Mouse (Mus musculus): ENCODE data around the gene Gm10318. TPM values are rescaled to one million over a fixed set of nuclear protein-coding genes. Genes with fewer than 3 reads are reported as not detected.

The Gm10318 gene
- total RNA-seq (2022) = not detected

DNA sequence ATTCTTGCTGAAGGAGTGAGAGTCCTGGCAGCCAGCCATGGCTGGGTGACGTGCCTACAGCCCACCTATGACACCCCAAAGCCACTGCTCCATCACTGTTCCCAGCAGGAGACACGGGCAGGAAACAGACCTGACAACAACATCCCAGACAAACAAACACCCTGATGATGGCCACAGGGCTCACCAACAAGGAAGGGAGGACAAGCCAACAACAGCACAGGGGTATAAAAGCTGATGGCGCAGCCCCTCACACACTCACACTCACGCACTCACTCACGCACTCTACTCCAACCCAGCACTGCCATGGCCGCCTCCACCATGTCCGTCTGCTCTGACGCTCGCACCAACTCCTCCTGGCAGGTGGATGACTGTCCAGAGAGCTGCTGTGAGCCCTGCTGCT lies at the start of gene Gm10318:
TSS of gene Gm10318 (plus strand) at position 301 of the 400 bp plus-strand sequence.
- DNase-seq (ENCODE audit: low spot score in 2 of 2) = no peak

DNA sequence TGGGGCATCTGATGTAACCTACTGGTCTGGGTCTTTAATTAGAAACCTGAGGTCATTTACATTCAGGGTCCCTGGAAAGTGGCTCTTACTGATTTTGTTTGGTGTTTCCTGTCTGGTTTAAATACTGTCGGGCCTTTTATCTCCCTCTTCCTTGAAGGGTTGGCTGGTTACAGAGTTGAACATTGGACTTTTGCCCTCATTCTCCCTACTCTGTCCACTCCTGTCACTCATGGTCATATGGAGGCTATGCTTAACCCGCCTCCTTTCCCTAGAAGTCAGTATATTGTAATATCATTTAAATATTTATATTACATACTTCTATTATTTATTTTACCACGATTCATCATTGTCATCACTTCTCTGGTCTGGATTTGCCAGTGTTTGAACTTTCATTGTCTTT lies 48.6 kb upstream of the Gm10318 start:
- DNase-seq (ENCODE audit: low spot score in 2 of 2) = no peak

DNA sequence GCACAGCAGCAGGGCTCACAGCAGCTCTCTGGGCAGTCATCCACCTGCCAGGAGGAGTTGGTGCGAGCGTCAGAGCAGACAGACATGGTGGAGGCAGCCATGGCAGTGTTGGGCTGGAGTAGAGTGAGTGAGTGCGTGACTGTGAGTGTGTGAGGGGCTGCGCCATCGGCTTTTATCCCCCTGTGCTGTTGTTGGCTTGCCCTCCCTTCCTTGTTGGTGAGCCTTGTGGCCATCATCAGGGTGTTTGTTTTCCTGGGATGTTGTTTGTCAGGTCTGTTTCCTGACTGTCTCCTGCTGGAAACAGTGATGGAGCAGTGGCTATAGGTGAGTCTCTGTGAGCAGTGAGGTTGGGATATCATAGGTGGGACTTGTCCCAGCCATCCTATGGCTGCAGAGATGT lies 40.9 kb upstream of the Gm10318 start, which contains the start of gene Gm9507:
TSS of gene Gm9507 (minus strand) at position 101 of the 400 bp plus-strand sequence.
- DNase-seq (ENCODE audit: low spot score in 2 of 2) = no peak

DNA sequence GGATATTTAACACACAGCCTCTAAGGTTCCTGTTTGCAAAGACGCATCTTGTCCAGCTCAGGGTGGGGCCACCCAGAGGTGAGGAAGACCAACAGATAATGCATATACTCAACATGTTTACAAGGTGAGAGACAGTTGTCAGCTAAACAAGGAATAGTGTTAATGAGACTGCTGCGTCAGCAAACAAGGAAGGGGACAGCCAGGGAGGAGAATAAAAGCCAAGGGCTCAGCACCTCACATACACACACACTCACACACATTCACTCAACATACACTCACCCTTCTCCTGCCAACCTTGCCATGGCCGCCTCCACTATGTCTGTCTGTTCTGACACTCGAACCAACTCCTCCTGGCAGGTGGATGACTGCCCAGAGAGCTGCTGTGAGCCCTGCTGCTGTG lies 38.3 kb upstream of the Gm10318 start, which contains the start of gene Gm2696:
TSS of gene Gm2696 (plus strand) at position 301 of the 400 bp plus-strand sequence.
- DNase-seq (ENCODE audit: low spot score in 2 of 2) = no peak

DNA sequence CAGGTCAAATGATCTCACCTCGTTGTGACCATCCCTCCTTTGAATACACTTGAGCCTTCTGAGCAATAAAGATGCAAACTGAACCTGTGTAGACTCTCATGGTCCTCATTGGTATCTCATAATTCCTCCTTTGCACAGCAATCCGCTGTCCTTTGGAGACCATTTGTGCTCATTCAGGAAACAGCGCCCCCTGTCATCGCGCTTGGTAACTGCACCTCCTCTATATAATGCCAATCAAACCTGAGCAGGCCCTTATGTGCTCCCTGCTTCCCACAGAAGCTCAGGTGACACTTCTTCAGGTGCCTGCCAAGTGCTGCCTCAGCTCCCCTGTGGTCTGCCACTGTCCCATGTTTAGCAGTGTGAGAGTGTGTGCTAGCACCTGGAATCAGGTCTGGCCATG lies 37.1 kb upstream of the Gm10318 start:
- no peak for DNase-seq (ENCODE audit: low spot score in 2 of 2)

DNA sequence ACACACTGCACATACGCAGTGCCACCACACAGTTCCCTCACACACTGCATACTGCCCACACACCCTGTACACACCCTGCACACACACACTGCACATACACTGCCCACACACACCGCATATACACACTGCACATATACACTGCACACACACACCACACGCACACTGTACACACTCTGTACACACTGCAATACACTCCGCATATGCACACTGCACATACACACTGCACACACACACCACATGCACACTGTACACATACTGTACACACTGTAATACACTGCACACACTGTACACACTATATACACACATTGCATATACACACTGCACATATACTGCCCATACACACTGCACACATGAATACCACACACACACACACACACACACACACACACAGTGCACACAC lies 34.1 kb upstream of the Gm10318 start:
- DNase-seq (ENCODE audit: low spot score in 2 of 2) = no peak

DNA sequence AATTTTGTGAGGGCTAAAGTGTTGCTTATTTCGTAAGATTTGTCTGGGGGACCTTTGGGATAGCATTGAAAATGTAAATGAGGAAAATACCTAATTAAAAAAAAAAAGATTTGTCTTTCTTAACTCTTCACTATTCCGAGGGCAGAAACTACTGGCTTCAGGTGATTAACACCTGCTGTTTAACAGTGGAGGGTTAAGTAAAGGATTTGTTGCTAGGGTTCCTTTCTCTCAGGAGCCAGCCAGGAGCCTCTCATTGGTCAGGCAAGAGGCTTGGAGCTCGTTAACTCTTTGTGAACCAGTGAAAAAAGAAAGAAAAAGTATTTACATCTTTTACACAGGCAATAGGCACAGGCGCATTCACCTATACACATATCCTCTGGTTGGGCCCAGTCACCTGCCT lies 33.5 kb upstream of the Gm10318 start:
- DNase-seq (ENCODE audit: low spot score in 2 of 2) = no peak

DNA sequence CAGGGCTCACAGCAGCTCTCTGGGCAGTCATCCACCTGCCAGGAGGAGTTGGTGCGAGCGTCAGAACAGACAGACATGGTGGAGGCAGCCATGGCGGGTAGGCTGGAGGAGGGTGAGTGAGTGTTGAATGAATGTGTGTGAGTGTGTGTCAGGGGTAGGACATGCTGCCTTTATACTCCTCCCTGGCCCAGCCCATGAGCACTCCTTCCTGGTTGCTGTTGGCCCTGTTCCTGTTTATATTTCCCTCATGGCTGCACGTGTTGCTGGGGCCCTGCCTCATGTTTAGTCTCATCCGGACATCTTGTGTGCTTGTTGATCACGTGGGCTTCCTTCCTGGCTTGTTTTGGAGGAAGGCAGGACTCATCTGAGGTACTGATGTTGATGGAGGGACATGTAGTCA lies 25.7 kb upstream of the Gm10318 start, which contains the start of gene Krtap10-4:
TSS of gene Krtap10-4 (minus strand) at position 145 of the 400 bp plus-strand sequence.
- DNase-seq (ENCODE audit: low spot score in 2 of 2) = no peak

DNA sequence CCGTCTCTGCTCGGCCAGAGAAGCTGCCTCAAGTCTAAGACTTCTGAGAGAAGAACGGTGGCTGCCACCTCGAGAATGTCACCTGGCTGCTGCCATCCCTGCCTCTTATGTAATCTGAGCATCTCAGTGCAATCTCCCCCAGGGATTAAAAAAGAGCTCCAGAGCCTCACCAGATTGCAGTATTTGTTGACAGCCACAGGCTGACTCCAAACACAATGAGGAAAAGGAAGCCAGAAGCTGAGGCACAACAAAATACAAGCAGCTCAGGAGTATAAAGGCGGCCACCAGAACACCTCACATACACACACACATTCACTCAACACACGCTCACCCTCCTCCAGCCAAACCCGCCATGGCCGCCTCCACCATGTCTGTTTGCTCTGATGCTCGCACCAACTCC lies 17.0 kb upstream of the Gm10318 start, which contains the start of gene Krtap10-10:
TSS of gene Krtap10-10 (plus strand) at position 301 of the 400 bp plus-strand sequence.
- DNase-seq (ENCODE audit: low spot score in 2 of 2) = no peak

DNA sequence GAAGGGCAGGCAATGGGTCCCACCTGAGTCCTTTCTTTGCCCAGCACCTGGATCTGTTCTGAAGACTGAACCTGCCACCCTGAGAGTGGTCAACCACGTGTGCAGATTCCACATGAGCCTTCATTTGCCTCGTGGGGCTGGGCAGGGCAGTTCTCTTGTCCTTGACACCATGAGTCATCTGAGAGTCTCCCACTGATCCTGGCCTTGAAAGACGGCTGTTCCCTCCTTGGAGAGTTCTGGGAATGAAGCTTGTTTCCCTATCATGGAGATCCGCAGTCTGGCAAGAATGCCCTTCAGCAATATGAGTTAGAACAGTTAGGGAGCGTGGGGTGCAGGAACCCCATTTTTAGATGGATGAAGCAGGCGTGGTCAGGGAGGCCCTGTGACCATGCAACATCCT lies 13.7 kb upstream of the Gm10318 start:
- no peak for DNase-seq (ENCODE audit: low spot score in 2 of 2)

DNA sequence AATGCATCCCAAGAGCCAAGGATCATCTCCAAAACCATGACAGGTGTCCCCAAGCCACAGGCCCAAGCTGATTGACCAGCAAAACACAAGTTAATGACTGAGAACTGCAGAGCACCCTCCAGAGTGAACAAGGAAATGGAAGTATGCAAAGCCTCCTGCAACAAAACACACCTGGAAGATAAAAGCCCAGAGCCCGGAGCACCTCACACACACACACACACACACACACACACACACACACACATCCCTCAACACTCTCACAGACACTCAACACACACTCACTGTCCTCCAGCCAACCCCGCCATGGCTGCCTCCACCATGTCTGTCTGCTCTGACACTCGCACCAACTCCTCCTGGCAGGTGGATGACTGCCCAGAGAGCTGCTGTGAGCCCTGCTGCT lies 6.2 kb upstream of the Gm10318 start, which contains the start of gene Gm36176:
TSS of gene Gm36176 (plus strand) at position 301 of the 400 bp plus-strand sequence.
- no peak for DNase-seq (ENCODE audit: low spot score in 2 of 2)

DNA sequence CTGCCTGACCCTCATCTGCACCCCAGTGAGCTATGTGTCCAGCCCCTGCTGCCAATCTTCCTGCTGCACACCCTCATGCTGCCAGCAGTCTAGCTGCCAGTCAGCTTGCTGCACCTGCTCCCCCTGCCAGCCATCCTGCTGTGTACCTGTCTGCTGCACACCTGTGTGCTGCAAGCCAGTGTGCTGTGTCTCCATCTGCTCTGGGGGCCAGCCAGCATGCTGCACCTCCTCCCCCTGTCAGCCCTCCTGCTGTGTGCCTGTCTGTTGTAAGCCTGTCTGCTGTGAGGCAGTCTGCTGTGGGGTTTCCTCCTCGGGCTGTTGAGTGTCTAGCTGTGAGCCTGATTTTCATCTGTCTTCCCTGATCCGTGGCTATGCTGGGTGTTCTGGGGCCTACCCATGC lies 5.7 kb upstream of the Gm10318 start:
- no peak for DNase-seq (ENCODE audit: low spot score in 2 of 2)

DNA sequence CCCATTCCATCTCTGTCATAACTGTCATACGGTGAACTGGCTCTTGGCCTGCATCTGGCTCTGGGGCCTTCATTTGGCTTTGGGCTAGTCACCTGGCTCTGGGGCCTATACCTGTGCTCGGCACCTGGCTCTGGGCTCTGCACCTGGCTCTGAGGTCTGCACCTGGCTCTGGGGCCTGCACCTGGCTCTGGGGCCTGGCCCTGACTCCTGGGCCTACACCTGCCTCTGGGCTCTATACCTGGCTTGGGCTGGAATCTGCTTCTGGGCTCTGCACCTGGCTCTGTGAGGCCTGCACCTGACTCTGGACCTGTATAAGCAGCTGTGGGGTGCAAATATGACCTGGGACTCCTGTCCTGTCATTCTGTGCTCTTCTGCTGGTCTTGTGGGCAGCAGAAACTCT lies 5.1 kb upstream of the Gm10318 start:
- no peak for DNase-seq (ENCODE audit: low spot score in 2 of 2)

DNA sequence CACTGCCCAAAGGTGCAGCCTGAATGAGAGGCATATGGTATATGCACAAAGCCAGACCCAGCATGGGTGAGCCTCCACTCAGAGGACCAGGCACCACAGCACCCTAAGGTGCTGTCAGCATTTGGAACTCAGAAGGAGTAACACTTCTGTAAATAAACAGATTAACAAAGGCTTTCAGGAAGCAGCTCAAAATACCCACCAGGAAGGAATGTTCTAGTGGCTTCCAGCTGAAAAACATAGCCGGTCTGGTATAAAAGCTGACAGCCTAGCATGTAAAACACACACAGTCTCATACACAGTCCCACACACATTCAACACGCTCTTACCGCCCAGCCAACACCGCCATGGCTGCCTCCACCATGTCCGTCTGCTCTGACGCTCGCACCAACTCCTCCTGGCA lies 9.0 kb downstream of the Gm10318 start, which contains the start of gene Gm3285:
TSS of gene Gm3285 (plus strand) at position 301 of the 400 bp plus-strand sequence.
- no peak for DNase-seq (ENCODE audit: low spot score in 2 of 2)

DNA sequence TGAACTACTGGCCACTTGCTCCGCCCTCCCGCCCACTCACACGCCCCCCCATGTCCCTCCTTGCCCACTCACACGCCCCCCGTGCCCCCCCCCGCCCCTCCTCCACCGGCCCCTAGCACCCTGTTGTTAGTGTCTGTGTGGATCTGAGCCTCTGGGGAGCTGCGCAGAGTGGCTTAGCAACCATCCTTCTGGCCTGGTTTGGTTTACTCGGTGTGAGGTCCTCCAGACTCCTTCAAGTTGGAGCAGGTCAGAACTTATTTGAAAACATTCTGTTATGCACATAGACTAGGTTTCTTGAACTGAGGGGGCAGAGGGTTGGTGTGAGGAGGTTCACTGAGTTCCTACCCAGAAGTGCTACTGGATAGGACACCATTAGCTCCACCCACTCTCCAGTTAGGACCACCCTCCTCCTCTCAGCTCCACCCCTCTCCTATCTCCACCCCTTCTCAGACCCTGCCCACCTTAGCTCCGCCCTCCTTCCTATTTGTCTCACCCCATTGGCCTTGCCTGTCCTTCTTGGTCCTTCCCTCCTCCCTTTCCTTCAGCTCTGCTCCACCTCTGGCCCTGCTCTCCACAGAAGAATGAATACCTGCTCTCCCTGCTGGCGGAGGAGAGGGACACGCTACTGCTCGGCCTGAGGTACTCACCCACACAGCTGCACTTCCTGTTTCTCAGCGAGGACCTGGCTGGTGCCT lies 11.6 kb downstream of the Gm10318 start:
- DNase-seq (ENCODE audit: low spot score in 2 of 2) = no peak

DNA sequence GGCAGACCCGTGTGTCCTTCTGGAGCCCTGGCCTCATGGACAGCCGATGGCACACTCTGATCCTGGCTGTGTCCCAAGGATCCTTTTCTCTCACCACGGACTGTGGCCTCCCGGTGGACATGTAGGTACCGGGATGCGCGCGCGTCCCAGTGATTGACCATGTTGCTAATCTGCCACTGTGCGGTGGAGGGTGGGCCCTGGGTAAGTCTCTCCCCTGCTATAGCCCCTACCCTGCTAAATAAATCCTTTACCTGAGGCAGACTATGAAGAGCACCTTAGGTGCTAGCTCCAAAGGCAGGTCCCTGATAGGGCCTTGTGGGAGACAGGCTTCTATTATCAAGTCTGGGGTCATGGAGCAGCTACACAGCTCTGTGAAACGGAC lies 12.1 kb downstream of the Gm10318 start:
- DNase-seq (ENCODE audit: low spot score in 2 of 2) = no peak

DNA sequence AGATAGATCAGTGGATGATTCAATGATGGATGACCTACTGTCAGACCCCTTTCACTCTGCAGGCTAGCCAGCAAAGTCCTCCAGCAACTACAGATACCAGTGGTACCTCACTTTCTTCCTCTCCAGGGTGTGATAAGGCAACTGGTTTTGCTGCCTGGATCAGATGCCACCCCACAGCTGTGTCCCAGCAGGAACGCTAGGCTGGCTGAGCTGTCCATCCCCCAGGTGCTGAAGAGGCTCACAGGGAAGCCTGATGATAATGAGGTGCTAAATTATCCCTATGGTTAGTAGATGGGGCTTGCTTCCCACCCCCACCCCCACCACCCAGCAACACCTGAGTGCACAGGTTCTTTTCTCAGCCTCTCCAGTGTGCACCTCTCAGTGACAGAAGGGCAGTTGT lies 14.9 kb downstream of the Gm10318 start:
- DNase-seq (ENCODE audit: low spot score in 2 of 2) = no peak

DNA sequence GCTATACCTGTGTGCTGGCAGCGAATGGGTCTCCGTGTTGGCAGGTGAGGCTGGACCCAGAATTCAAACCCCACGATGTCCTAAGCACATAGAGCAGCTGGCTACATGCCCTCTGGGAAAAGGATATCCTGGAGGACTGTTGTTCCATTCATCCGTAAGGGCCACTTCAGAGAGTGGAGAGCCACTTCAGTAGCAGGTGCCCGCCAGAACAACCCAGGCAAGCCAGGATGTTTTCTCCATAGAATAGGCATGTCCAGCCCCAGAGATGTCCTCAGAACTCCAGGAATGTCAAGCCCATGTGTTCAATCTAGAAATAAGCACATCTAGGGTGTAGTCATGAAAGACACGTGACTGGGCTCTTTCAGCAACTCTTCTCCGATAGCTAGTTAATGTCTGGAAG lies 17.0 kb downstream of the Gm10318 start:
- no peak for DNase-seq (ENCODE audit: low spot score in 2 of 2)

DNA sequence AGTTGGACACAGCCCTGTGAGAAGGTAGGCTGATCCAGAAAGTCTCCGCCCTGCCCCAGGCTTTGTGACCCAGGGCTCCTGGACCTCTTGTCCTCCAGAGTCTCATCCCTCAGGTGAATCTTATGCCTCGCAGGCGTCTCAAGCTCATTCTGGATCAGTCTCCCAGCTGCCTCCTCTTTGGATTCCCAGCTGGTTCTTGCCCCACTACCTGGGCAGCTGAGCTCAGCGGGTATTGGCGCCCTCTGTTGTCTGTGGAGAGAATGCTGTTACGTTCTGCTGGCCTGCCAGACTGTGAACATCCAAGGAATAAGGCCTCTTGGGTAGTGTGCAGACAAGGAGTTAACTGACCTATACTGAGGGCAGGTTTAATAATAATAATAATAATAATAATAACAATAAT lies 26.3 kb downstream of the Gm10318 start:
- peak in 1 of 2 experiments; percentile 33 for DNase-seq (ENCODE audit: low spot score in 2 of 2)

DNA sequence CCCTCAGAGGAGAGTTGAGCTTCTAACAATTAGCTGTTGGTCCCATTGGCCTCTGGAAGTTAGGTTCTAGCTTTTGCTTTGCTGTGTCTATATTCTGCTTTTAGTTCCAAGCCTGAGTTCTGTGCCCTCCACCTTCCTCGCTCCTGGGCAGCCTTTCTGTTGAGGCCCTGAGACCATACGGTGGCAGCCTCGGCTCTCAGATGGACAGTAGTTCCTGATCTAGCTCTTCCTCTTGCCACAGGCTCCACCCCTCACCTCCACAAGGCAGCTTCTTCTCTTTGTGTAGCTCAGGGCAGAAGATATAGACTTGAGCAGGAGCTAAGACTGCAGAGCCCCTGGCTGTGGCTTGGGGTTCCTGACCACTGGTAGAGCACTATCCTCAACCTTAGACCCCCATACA lies 27.6 kb downstream of the Gm10318 start:
- DNase-seq (ENCODE audit: low spot score in 2 of 2) = no peak

DNA sequence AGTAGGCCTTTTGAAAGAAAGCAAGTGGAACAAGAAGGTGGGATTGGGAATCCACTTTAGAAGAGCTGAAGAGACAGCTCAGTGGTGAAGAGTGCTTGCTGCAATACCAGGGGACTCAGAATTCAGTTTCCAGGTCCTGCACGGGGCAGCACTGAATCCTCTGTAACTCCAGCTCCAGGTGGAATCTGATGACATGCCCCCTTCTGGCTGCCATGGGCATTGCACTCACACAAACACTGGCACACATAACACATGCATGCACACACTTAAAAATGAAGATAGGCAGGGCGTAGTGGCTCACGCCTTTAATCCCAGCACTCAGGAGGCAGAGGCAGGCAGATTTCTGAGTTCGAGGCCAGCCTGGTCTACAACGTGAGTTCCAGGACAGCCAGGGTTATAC lies 29.9 kb downstream of the Gm10318 start:
- DNase-seq (ENCODE audit: low spot score in 2 of 2) = no peak

DNA sequence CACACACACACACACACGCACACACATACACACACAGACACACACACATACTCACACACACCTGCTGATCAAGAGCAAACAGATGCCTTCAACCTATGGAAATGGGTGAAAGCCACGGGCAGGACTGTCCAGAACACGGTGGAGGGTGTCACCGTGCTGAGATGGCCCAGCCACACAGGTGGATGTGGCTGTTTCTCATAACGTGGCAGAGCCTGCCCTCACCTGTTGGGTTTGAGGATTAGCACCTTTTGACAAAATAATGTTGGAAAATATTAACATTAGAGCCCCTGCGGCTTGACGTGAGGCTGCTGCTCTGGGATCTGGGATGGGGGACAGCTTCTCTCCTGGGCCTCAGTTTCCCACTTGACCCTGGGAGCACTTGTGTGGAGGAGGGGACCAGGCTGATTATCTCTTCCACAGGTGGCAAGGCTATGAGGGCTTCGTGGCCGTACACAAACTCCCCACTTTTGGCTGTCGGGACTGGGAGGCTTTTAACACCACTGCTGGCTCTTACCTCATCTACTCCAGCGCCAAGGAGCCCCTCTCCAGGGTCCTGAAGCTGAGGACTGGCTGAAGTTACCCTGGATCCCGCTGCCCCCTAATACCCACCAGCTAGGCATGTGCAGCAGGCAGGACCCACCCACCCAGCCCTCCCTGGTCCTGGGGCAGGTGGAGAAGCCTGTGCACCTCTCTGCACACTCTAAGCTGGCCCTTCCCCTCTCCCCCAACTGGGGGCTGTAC lies 33.5 kb downstream of the Gm10318 start:
- no peak for DNase-seq (ENCODE audit: low spot score in 2 of 2)

Measured in layer of hippocampus, adult 8-10 months (tissue).